Mouse (Mus musculus) olfactory bulb, adult 2 months (tissue): ENCODE measurements around the gene Per2.

ENCODE experiments used
- CTCF ChIP-seq: fragments of 200-500 bp; IDR thresholded peaks from 2 replicates; pipeline ENCODE4 v1.5.1; 2012; ENCODE audit warnings: low read depth, mild to moderate bottlenecking, low read length, moderate library complexity; ENCODE audit not compliant: insufficient read depth
- POLR2A ChIP-seq: fragments of 200-500 bp; IDR thresholded peaks from 2 replicates; pipeline ENCODE4 v1.6.1; 2012; ENCODE audit warnings: mild to moderate bottlenecking, low read depth, low read length, moderate library complexity; ENCODE audit not compliant: insufficient read depth

DNA sequence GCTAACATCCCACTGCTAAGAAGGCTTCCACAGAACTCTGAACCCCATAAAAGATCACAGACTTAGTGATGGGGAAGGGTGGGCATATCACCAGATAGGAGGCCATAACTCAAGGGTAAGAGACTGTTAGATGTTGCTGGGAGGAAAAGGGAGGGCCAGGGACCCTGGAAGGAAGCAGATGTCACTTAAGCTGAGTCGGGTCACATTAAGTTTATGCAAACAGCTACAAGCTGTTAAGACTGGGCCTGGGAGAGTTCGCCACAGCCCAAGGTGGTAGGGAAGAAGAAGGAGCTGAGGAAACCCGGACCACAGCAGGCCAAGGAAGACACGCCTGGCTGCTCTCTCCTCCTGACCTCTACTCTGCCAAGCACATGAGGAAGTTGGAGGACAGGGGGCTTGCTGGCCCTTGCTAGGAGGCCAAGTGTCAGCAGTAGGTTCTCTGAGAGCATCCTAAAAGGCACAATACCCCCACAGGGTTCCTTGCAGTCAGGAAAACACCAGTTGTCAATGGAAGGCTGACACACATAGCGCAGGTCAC lies 7.5 kb downstream of the Per2 start:
- TF ChIP-seq POLR2A, result no peak
- TF ChIP-seq CTCF, result no peak
